Mouse (Mus musculus) left cerebral cortex, adult 2 months (tissue): ENCODE measurements around the gene Serpine1. TPM values are rescaled to one million over a fixed set of nuclear protein-coding genes. Genes with fewer than 3 reads are reported as not detected.
"Not testable (repeated sequence)": the region's sequence is repeated elsewhere in the genome, so short reads cannot be mapped to it uniquely, and the experiment has no call there.

Experiments
- DNase-seq, 2 experiments: peaks; one replicate each; pipeline ENCODE4 v3.0.0; 2021 to 2022; ENCODE audit warnings: low spot score in 2 of 2, mixed read lengths in 1 of 2; ENCODE audit errors: extremely low spot score in 1 of 2
- H3K27ac ChIP-seq: fragments of 200-600 bp; 2 replicates; pipeline ENCODE4 v1.8.1; 2022
- H3K4me3 ChIP-seq: fragments of 200-600 bp; 2 replicates; pipeline ENCODE4 v1.8.1; 2022
- CTCF ChIP-seq: fragments of 200-600 bp; IDR thresholded peaks from 2 replicates; pipeline ENCODE4 v1.8.1; 2022; ENCODE audit warnings: antibody characterized with exemption, mild to moderate bottlenecking, moderate library complexity
- intact Hi-C: fragments of 180-260 bp; cut with DNase I; formaldehyde crosslinking; loops from one replicate; pipeline ENCODE4 v1.15.1; 2025
- long read RNA-seq, 2 experiments: library from polyadenylated mRNA; stranded (forward); transcript quantifications; one replicate each; pipeline ENCODE4 v2.0.0; 2021; ENCODE audit warnings: borderline mapping rate in 2 of 2
- total RNA-seq, 2 experiments: library from RNA; stranded (reverse); gene quantifications; 2 replicates each; pipeline ENCODE4 v1.2.3; 2021

Serpine1 gene
- total RNA-seq: 1 to 10 TPM in 1 of 2 experiments, under 1 TPM in 1; 0.91 to 1.1 TPM
- long read RNA-seq, experiment 1: 0 reads
- long read RNA-seq, experiment 2: 0 reads

GRCm38 (mm10) chr5:137072079-137072960 is at the start of gene Serpine1:
Gene Serpine1 (minus strand): TSS chr5:137072268.
- DNase-seq: peak; percentile 65 to 69
- TF ChIP-seq CTCF: no peak
- intact Hi-C loops: no loop called here
- Histone ChIP-seq H3K4me3 (peak within 1 kb of the TSS; percentile 23), H3K27ac (peak within 1 kb of the TSS; percentile 40; the same call in 1 of the 2 replicates)

GRCm38 (mm10) chr5:137121280-137121679 is 49.2 kb upstream of the Serpine1 start:
- no peak for TF ChIP-seq CTCF
- no peak overlapping the region for H3K4me3 ChIP-seq
- H3K27ac ChIP-seq: no peak overlapping the region
- DNase-seq: no peak
- intact Hi-C loops: no loop called here

GRCm38 (mm10) chr5:137118878-137119277 is 46.8 kb upstream of the Serpine1 start:
- intact Hi-C loops: no loop called here
- Histone ChIP-seq H3K4me3 (no peak overlapping the region), H3K27ac (no peak overlapping the region)
- no peak for DNase-seq
- TF ChIP-seq CTCF: no peak

GRCm38 (mm10) chr5:137117994-137118393 is 45.9 kb upstream of the Serpine1 start:
- DNase-seq, intact Hi-C loops, H3K4me3 ChIP-seq, H3K27ac ChIP-seq: not testable (repeated sequence)

- no peak for DNase-seq
Measured at GRCm38 (mm10) chr5:137116987-137117386, 44.9 kb upstream of the Serpine1 start.

GRCm38 (mm10) chr5:137115866-137116847 is 44.1 kb upstream of the Serpine1 start, which contains the start of gene Trim56:
Gene Trim56 (minus strand): TSS chr5:137116209.
- intact Hi-C loops: no loop called here
- Histone ChIP-seq H3K27ac (peak within 1 kb of the TSS; percentile 61), H3K4me3 (peak within 1 kb of the TSS; percentile 51)
- no peak for TF ChIP-seq CTCF
- no peak for DNase-seq

More at GRCm38 (mm10) chr5:137116987-137117386, 44.9 kb upstream of the Serpine1 start:
- H3K27ac ChIP-seq: no peak overlapping the region
- intact Hi-C loops: no loop called here
- TF ChIP-seq CTCF: no peak
- H3K4me3 ChIP-seq: no peak overlapping the region

GRCm38 (mm10) chr5:137114891-137115561 is 43.0 kb upstream of the Serpine1 start:
- DNase-seq: no peak
- intact Hi-C loops: no loop called here
- no peak for TF ChIP-seq CTCF
- Histone ChIP-seq H3K27ac (no peak overlapping the region), H3K4me3 (peak overlapping the region; percentile 51)

GRCm38 (mm10) chr5:137111542-137112408 is 39.7 kb upstream of the Serpine1 start:
- H3K27ac ChIP-seq: no peak overlapping the region
- TF ChIP-seq CTCF: no peak
- no peak for DNase-seq
- H3K4me3 ChIP-seq: no peak overlapping the region
- intact Hi-C loops: no loop called here

- TF ChIP-seq CTCF: no peak
- intact Hi-C loops: no loop called here
- H3K27ac ChIP-seq: no peak overlapping the region
- H3K4me3 ChIP-seq: no peak overlapping the region
- DNase-seq: no peak
Measured at GRCm38 (mm10) chr5:137110863-137111262, 38.8 kb upstream of the Serpine1 start.

- TF ChIP-seq CTCF: no peak
- Histone ChIP-seq H3K27ac (no peak overlapping the region), H3K4me3 (no peak overlapping the region)
- DNase-seq: no peak
- intact Hi-C loops: loop anchor here (2.0 kb wide), 1 partner anchor 181 kb away; no protein-coding TSS in a partner anchor
Measured at GRCm38 (mm10) chr5:137109941-137110593, 38.0 kb upstream of the Serpine1 start.
